Comparison of ENCODE assay signal across 8 mouse cellular contexts in the genomic region with DNA sequence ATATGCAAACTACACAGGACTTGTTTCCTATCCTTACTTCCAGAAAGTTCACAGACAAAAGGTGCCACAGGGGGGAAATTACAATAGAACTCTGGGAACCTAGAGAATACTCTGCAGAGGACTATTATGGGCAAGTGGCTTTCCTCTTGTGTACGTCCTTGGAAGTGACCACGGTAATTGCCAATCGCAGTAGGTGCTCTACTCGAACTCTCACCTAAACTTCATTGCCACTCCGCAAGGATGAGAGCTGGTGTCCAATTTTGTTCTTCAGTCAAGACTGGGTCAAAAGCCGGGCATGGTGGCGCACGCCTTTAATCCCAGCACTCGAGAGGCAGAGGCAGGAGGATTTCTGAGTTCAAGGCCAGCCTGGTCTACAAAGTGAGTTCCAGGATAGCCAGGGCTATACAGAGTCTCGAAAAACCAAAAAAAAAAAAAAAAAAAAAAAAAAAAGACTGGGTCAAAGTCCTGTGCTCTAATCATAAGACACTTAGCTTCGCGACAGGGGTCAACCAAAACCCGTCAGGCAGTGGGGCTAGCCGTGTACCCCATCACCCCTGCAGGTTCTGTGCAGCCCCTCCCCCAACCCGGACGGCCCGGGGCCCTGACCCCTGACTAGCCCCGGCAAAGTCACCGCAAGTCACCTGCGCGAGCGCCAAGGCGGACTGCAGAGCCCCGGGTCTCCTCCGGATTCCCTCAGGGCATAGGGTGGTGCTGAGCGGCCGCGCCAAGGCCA. TPM values are rescaled to one million over a fixed set of nuclear protein-coding genes. Genes with fewer than 3 reads are reported as not detected.
DNase-seq lines count a peak whose midpoint lies in the region; ATAC-seq lines count a peak whose summit lies in the region.
"Not testable (repeated sequence)": the region's sequence is repeated elsewhere in the genome, so short reads cannot be mapped to it uniquely, and the experiment has no call there.

No protein-coding gene starts in this region.

- H3K36me3 ChIP-seq in forebrain, embryonic 15.5 days: peaks cover 16% of the 10 kb centered on the region
- H3K36me3 ChIP-seq in hindbrain, embryonic 15.5 days: peaks cover 14% of the 10 kb centered on the region
- H3K36me3 ChIP-seq in limb, embryonic 13.5 days: peaks cover 24% of the 10 kb centered on the region
- H3K36me3 ChIP-seq in neural tube, embryonic 15.5 days: peaks cover 23% of the 10 kb centered on the region

- H3K4me3 ChIP-seq in forebrain, embryonic 15.5 days: peak overlapping the region; percentile 65
- H3K4me3 ChIP-seq in hindbrain, embryonic 15.5 days: peak overlapping the region; percentile 75
- peak overlapping the region; percentile 59 for H3K4me3 ChIP-seq in limb, embryonic 13.5 days
- peak overlapping the region; percentile 69 for H3K4me3 ChIP-seq in neural tube, embryonic 15.5 days (replicated peaks)

- H3K4me2 ChIP-seq in forebrain, embryonic 15.5 days (replicated peaks): peak overlapping the region; percentile 56
- H3K4me2 ChIP-seq in hindbrain, embryonic 15.5 days: peak overlapping the region; percentile 85
- peak overlapping the region; percentile 91 for H3K4me2 ChIP-seq in limb, embryonic 13.5 days (replicated peaks)
- H3K4me2 ChIP-seq in neural tube, embryonic 15.5 days: peak overlapping the region; percentile 82

- peak; percentile 64 for ATAC-seq in forebrain, embryonic 15.5 days (replicated peaks)
- peak; percentile 82 for ATAC-seq in hindbrain, embryonic 15.5 days (ENCODE audit: low FRiP score, low read depth)
- ATAC-seq in limb, embryonic 13.5 days (ENCODE audit: low FRiP score, low read depth): peak; percentile 73
- peak; percentile 12; the same call in 1 of the 2 replicates for ATAC-seq in megakaryocyte, adult 5-6 weeks (ENCODE audit: poor library complexity, severe bottlenecking)
- peak; percentile 72 for ATAC-seq in neural tube, embryonic 15.5 days (ENCODE audit: low FRiP score)

- not testable (repeated sequence) for H3K9me3 ChIP-seq in forebrain, embryonic 15.5 days; hindbrain, embryonic 15.5 days; limb, embryonic 13.5 days; neural tube, embryonic 15.5 days (replicated peaks)

- peak; percentile 57 for DNase-seq in Muller cell, postnatal 12 days (ENCODE audit: inconsistent ontology term)
- DNase-seq in embryo, embryonic 10.5 days (ENCODE audit: low spot score): peak; percentile 51
- DNase-seq in yolk sac, embryonic 10.5 days (ENCODE audit: low spot score): peak; percentile 80

- WGBS in forebrain, embryonic 15.5 days: 6% methylated on average over 27 of the region's 28 CpGs
- 9% methylated on average over 25 of the region's 28 CpGs for WGBS in hindbrain, embryonic 15.5 days
- whole genome bisulfite sequencing in limb, embryonic 13.5 days: 7% methylated on average over 23 of the region's 28 CpGs
- 9% methylated on average over 22 of the region's 28 CpGs for WGBS in neural tube, embryonic 15.5 days

- not testable (repeated sequence) for H3K27me3 ChIP-seq in forebrain, embryonic 15.5 days; hindbrain, embryonic 15.5 days; limb, embryonic 13.5 days; neural tube, embryonic 15.5 days (replicated peaks)

- H3K9ac ChIP-seq in forebrain, embryonic 15.5 days (replicated peaks): peak overlapping the region; percentile 85
- peak overlapping the region; percentile 87 for H3K9ac ChIP-seq in hindbrain, embryonic 15.5 days
- peak overlapping the region; percentile 88 for H3K9ac ChIP-seq in limb, embryonic 13.5 days
- peak overlapping the region; percentile 89 for H3K9ac ChIP-seq in neural tube, embryonic 15.5 days (replicated peaks)

- peak overlapping the region; percentile 59; the same call in 1 of the 2 replicates for H3K27ac ChIP-seq in forebrain, embryonic 15.5 days (replicated peaks)
- peak overlapping the region; percentile 77 for H3K27ac ChIP-seq in hindbrain, embryonic 15.5 days (replicated peaks)
- not testable (repeated sequence) for H3K27ac ChIP-seq in limb, embryonic 13.5 days
- H3K27ac ChIP-seq in neural tube, embryonic 15.5 days (replicated peaks): peak overlapping the region; percentile 72; the same call in 1 of the 2 replicates

- H3K4me1 ChIP-seq in forebrain, embryonic 15.5 days: peaks cover 25% of the 10 kb centered on the region
- H3K4me1 ChIP-seq in hindbrain, embryonic 15.5 days (replicated peaks): peaks cover 26% of the 10 kb centered on the region
- H3K4me1 ChIP-seq in limb, embryonic 13.5 days: peaks cover 14% of the 10 kb centered on the region
- peaks cover 28% of the 10 kb centered on the region for H3K4me1 ChIP-seq in neural tube, embryonic 15.5 days

RNA-seq across cellular contexts. Expression of a gene that starts 0.5 kb away (rescaled TPM):
- 525 and 527 TPM in 2 replicates for polyA plus RNA-seq in forebrain, embryonic 15.5 days (2015; fragmentation: Nextera tagmentation; extraction: Ambion mirVana)
- polyA plus RNA-seq in hindbrain, embryonic 15.5 days (2015; fragmentation: Nextera tagmentation; extraction: Ambion mirVana): 668 and 708 TPM in 2 replicates
- polyA plus RNA-seq in limb, embryonic 13.5 days (2015; fragmentation: Nextera tagmentation; extraction: Ambion mirVana): 651 and 677 TPM in 2 replicates
- 128 and 133 TPM in 2 replicates for total RNA-seq in megakaryocyte, adult 5-6 weeks (2015)
- total RNA-seq in megakaryocyte, adult 5-6 weeks (2017): 36.2 and 69.0 TPM in 2 replicates
- polyA plus RNA-seq in neural tube, embryonic 15.5 days (2015; fragmentation: Nextera tagmentation; extraction: Ambion mirVana): 758 and 808 TPM in 2 replicates

RNA-seq across cellular contexts. Expression of a gene that starts 31.6 kb away (rescaled TPM):
- polyA plus RNA-seq in forebrain, embryonic 15.5 days (2015; fragmentation: Nextera tagmentation; extraction: Ambion mirVana): 8.0 and 8.7 TPM in 2 replicates
- 5.4 and 6.1 TPM in 2 replicates for polyA plus RNA-seq in hindbrain, embryonic 15.5 days (2015; fragmentation: Nextera tagmentation; extraction: Ambion mirVana)
- 14.3 and 16.1 TPM in 2 replicates for polyA plus RNA-seq in limb, embryonic 13.5 days (2015; fragmentation: Nextera tagmentation; extraction: Ambion mirVana)
- total RNA-seq in megakaryocyte, adult 5-6 weeks (2015): 15.4 and 15.7 TPM in 2 replicates
- total RNA-seq in megakaryocyte, adult 5-6 weeks (2017): 8.1 and 11.5 TPM in 2 replicates
- 4.6 and 7.0 TPM in 2 replicates for polyA plus RNA-seq in neural tube, embryonic 15.5 days (2015; fragmentation: Nextera tagmentation; extraction: Ambion mirVana)

RNA-seq across cellular contexts. Expression of a gene that starts 31.7 kb away (rescaled TPM):
- polyA plus RNA-seq in forebrain, embryonic 15.5 days (2015; fragmentation: Nextera tagmentation; extraction: Ambion mirVana): 155 and 160 TPM in 2 replicates
- polyA plus RNA-seq in hindbrain, embryonic 15.5 days (2015; fragmentation: Nextera tagmentation; extraction: Ambion mirVana): 154 and 157 TPM in 2 replicates
- 125 and 134 TPM in 2 replicates for polyA plus RNA-seq in limb, embryonic 13.5 days (2015; fragmentation: Nextera tagmentation; extraction: Ambion mirVana)
- total RNA-seq in megakaryocyte, adult 5-6 weeks (2015): 64.7 and 75.2 TPM in 2 replicates
- 81.3 and 94.4 TPM in 2 replicates for total RNA-seq in megakaryocyte, adult 5-6 weeks (2017)
- 157 TPM in 2 replicates for polyA plus RNA-seq in neural tube, embryonic 15.5 days (2015; fragmentation: Nextera tagmentation; extraction: Ambion mirVana)

RNA-seq across cellular contexts. Expression of a gene that starts 34.1 kb away (rescaled TPM):
- 11.6 and 12.7 TPM in 2 replicates for polyA plus RNA-seq in forebrain, embryonic 15.5 days (2015; fragmentation: Nextera tagmentation; extraction: Ambion mirVana)
- 9.8 and 10.7 TPM in 2 replicates for polyA plus RNA-seq in hindbrain, embryonic 15.5 days (2015; fragmentation: Nextera tagmentation; extraction: Ambion mirVana)
- polyA plus RNA-seq in limb, embryonic 13.5 days (2015; fragmentation: Nextera tagmentation; extraction: Ambion mirVana): 15.4 and 16.2 TPM in 2 replicates
- total RNA-seq in megakaryocyte, adult 5-6 weeks (2015): 1.0 and 1.5 TPM in 2 replicates
- total RNA-seq in megakaryocyte, adult 5-6 weeks (2017): 0.98 and 1.3 TPM in 2 replicates
- polyA plus RNA-seq in neural tube, embryonic 15.5 days (2015; fragmentation: Nextera tagmentation; extraction: Ambion mirVana): 9.6 and 11.5 TPM in 2 replicates

RNA-seq across cellular contexts. Expression of a gene that starts 34.2 kb away (rescaled TPM):
- polyA plus RNA-seq in forebrain, embryonic 15.5 days (2015; fragmentation: Nextera tagmentation; extraction: Ambion mirVana): 61.3 and 65.2 TPM in 2 replicates
- polyA plus RNA-seq in hindbrain, embryonic 15.5 days (2015; fragmentation: Nextera tagmentation; extraction: Ambion mirVana): 81.6 and 82.7 TPM in 2 replicates
- 71.3 and 76.5 TPM in 2 replicates for polyA plus RNA-seq in limb, embryonic 13.5 days (2015; fragmentation: Nextera tagmentation; extraction: Ambion mirVana)
- total RNA-seq in megakaryocyte, adult 5-6 weeks (2015): 14.3 and 16.3 TPM in 2 replicates
- 14.4 and 15.0 TPM in 2 replicates for total RNA-seq in megakaryocyte, adult 5-6 weeks (2017)
- 71.5 and 73.3 TPM in 2 replicates for polyA plus RNA-seq in neural tube, embryonic 15.5 days (2015; fragmentation: Nextera tagmentation; extraction: Ambion mirVana)

Comparison
In these comparisons a context has a peak if more than half of its experiments do, and no peak if none do; other contexts are left out.
1. ATAC-seq: peak in every context shown above with its lines; median percentile 82 in hindbrain, embryonic 15.5 days; 73 in limb, embryonic 13.5 days; 72 in neural tube, embryonic 15.5 days; 64 in forebrain, embryonic 15.5 days; 12 in megakaryocyte, adult 5-6 weeks.